Mouse (Mus musculus): Measurements from ENCODE around the gene Olfr145. TPM values are rescaled to one million over a fixed set of nuclear protein-coding genes. Genes with fewer than 3 reads are reported as not detected.
A peak's percentile ranks its signal among the peaks of the same experiment; 100 is the strongest.

Olfr145 gene
- total RNA-seq (2014; fragmentation: Nextera tagmentation) (not detected in 2 replicates), total RNA-seq (2017) (not detected in 2 replicates)

DNA sequence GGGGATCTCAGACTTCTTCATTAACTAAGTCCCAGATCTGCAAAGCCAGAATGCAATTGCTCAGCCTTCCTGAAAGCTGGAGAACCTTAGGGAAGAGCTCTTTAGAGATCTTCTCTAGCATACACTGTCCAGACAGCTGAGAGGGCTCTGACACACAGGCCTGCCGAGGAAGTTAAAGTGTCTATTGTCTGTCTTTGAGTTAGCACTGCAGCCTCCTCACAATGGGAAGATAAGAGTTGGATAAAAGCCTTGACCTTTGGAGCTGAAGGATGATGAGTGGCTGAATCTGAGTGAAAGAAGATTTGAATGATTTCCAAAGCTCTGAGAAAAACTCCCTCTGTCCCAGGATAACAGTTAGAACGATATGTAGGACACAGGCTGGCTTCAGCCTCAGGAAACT, at the start of gene Olfr145:
Olfr145 (plus strand) TSS at position 64 of the 400 bp plus-strand sequence.
- no peak for ATAC-seq (replicated peaks; ENCODE audit: low FRiP score, low TSS enrichment, poor library complexity, severe bottlenecking)

DNA sequence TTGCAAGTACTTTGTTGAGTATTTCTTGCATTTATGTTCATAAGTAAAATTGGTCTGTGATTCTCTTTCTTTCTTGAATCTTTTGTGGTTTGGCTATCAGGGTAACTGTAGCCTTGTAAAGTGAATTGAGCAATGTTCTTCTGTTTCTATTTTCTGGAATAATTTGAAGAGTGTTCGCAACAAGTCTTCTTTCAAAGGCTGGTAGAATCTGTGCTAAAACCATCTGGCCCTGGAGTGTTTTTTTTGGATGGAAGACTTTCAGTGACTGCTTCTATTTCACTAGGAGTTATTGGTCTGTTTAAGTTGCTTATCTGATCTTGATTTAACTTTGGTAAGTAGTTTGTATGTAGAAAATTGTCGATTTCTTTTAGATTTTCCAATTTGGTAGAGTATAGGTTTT, 47.3 kb upstream of the Olfr145 start:
- no peak for ATAC-seq (replicated peaks; ENCODE audit: low FRiP score, low TSS enrichment, poor library complexity, severe bottlenecking)

DNA sequence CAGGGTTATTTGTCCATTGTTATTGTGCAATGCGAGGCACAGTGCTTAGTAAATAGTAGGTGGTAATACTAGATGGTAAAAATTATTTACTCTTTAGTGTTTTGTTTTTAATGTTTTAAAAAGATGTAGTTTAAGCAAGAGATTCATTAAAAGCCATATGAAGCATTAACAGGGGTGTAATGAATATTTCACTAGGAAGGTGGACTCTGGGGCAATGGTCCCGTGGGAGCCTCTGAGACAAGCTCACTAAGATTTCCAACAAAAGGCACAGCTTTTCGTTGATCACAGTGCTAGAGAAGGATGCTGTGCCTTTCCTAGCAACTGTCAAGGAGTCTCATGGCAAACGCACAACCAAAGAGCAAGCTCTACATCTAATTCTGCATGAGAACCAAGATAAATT, 42.6 kb upstream of the Olfr145 start, which contains the start of gene Olfr877:
Olfr877 (plus strand) TSS at position 301 of the 400 bp plus-strand sequence.
- ATAC-seq (replicated peaks; ENCODE audit: low FRiP score, low TSS enrichment, poor library complexity, severe bottlenecking): no peak

DNA sequence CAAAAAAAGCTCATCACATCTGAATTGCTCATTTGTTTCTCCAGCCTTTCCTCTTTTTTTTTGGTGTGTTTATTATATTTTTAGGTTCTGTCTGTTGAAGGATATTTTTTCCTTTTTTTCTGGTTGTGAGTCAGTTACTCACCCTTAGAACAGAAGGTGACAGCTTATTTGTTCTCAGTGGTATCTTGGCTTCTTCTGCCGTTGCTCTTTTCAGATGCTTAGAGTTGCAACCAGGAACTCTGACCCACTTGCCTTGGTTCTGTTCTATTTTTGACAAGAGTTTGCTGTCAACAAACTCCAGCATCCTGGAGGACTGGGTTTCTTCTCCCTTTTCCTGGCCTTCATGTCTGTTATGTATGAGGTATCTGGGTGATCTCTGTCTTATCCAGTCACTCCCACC, 33.2 kb upstream of the Olfr145 start:
- ATAC-seq (replicated peaks; ENCODE audit: low FRiP score, low TSS enrichment, poor library complexity, severe bottlenecking): no peak

DNA sequence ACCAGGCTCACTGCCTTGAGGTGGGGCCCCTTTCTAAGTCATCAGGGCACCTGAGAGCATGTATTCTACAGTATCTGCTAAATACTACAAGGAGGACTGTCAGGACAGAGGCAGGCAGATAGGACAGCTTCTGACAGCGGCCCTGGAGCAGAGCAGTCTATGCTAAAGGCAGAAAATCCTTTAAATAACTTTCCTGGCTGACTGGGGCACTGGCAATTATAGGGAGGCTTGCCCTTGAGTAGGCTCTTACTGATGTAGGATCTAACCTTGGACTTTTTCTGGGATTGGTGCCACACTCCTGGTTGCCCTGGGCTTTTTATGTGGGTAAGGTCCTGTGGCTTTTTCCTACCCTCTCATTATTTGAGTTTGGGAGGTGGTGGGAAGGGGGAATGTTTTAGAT, 26.3 kb upstream of the Olfr145 start:
- no peak for ATAC-seq (replicated peaks; ENCODE audit: low FRiP score, low TSS enrichment, poor library complexity, severe bottlenecking)

DNA sequence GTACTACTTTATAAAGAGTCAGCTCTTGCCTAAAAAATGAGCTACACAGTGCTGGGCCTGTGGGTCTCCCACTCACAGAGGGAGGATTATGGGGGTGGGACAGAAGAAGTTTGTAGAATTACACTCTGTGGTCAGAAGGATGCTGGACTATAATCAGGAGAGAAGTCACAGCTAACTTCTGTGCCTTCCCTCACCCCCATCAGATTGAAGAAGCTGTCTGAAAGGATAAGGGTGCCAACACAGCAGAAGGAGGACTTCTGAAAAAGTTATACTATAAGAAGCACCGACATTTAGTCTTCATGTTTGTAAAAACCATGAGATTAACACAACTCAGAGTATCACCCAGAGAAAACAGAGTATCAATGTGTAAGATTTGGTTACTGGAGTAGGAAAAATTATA, 25.4 kb upstream of the Olfr145 start:
- ATAC-seq (replicated peaks; ENCODE audit: low FRiP score, low TSS enrichment, poor library complexity, severe bottlenecking): no peak

DNA sequence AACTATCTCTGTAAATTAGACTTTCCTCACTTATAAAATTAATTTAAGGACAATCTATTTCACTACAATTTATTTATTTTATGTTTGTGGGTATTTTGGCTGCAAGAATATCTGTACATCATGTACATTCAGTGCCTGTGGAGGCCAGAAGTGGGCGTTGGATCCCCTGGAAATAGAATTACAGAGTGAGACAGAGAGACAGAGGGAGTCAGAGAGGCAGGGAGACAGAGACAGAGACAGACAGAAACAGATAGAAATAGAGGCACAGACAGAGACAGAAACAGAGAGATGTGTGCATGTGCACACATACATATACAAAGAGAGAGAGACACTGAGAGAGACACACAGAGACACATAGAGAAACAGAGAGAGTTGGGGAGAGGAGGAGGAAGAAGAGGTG, 25.0 kb upstream of the Olfr145 start:
- no peak for ATAC-seq (replicated peaks; ENCODE audit: low FRiP score, low TSS enrichment, poor library complexity, severe bottlenecking)

DNA sequence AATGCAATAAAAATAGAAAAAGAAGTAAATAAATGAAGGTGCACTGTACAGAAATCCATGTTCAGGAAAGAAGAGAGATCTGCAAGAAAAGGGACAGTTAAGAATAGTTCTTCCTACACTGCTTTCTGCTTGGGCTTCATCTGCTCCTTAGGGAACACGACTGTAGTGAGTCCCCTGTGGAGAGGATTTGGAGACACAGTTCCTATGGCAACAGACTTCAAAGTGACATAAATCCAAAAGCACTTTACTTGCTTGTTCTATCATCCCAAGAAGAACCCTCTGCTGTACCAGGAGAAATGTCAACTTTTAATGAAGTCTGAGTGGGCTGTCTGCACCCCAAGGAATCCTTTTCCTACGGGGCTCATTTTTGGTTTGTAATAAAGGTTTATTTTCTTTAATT, 5.6 kb upstream of the Olfr145 start:
- no peak for ATAC-seq (replicated peaks; ENCODE audit: low FRiP score, low TSS enrichment, poor library complexity, severe bottlenecking)

DNA sequence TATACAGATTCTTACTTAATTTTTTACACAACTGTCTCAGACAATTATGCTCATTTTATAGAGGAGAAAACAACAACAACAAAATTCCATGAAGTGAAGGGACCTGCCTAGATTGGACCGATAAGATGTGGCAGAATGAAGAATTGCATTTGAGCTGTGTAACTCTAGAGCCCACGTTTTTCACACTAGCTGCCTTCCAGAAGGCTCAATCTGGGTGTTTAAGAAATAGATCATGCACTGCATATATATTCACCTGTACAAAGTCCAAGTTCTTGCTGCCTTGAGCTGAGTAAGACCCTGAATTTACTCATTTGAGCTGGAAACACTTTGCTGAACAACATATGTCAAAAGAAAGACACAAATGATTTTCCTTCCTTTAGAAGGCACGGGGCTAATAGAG, 9.0 kb downstream of the Olfr145 start:
- ATAC-seq (replicated peaks; ENCODE audit: low FRiP score, low TSS enrichment, poor library complexity, severe bottlenecking): no peak

DNA sequence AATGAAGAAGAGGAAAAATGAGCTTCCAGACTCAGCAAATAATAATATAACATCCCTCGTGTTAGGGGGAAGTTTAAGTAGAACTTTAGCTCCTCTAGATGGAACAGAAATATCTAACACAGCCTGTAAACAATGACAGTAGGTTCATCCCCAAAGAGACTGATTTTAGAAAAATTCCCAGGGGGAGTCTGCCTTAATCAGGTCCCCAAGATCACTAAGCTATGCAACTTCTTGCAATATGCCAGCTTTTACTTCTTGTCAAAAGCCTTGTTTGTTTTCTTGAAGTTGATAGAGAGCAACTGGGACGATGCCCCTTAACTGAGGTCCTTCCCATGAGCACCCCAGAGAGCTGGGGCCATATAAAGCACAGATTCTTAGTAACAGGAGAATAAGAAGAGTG, 21.0 kb downstream of the Olfr145 start, which contains the start of gene Olfr878:
Olfr878 (plus strand) TSS at position 301 of the 400 bp plus-strand sequence.
- ATAC-seq (replicated peaks; ENCODE audit: low FRiP score, low TSS enrichment, poor library complexity, severe bottlenecking): no peak

DNA sequence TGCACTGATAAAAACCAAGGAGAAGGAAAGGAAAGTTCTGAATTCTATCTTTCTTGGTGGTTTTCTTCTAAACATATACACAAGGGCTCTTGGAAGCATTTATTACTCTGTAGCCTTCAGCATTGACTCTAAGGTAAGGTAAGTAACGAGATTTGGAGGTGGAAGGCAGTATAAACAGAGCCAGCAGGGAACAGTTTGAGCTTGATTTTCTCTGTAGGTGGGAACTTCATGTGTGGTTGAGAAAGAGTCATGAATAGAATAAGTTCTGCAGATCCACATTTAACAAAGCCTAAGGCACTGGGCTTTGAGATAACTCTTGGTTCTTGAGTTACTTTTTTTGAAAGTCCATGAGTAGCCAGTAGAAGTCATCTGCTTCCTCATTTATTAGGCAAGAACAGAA, 21.5 kb downstream of the Olfr145 start:
- no peak for ATAC-seq (replicated peaks; ENCODE audit: low FRiP score, low TSS enrichment, poor library complexity, severe bottlenecking)

DNA sequence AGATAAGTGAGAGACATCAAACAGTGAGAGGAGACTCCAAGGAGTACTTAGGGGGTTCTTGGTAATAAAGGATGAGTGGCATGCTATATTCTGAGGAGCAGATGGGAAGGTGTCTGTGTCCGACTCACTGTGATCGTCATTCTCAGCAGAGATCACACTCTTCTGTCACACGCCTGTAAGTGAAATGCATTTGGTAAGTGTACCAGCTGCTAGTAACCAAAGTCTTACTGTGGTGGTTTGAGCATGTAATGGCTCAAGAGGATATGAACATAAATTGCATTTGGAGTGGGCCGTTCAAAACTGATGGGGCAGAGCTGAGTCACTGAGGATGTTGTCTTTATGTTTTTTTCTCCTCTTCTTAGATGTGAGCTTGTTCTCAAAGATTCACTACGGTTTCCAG, 27.7 kb downstream of the Olfr145 start:
- ATAC-seq (replicated peaks; ENCODE audit: low FRiP score, low TSS enrichment, poor library complexity, severe bottlenecking): no peak

DNA sequence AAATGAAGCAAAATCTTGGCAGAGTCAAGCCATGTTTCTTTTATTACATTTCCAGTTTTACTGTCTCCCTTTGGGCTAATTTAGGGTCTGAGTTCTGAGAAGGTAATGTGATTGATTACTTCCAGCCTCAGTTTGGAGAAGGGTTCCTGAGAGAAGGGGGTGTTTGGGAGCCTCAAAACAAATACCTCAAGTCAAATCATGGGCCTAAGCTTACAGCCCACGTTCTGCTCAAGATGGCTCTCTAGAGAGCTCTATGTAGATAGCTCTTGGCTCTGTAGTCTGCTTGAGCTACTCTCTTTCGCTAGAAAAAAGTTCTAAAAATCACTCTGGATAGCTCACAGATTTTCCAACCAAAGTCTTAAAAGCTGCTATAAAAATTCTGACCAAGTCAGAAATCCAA, 28.9 kb downstream of the Olfr145 start:
- ATAC-seq (replicated peaks; ENCODE audit: low FRiP score, low TSS enrichment, poor library complexity, severe bottlenecking): no peak

DNA sequence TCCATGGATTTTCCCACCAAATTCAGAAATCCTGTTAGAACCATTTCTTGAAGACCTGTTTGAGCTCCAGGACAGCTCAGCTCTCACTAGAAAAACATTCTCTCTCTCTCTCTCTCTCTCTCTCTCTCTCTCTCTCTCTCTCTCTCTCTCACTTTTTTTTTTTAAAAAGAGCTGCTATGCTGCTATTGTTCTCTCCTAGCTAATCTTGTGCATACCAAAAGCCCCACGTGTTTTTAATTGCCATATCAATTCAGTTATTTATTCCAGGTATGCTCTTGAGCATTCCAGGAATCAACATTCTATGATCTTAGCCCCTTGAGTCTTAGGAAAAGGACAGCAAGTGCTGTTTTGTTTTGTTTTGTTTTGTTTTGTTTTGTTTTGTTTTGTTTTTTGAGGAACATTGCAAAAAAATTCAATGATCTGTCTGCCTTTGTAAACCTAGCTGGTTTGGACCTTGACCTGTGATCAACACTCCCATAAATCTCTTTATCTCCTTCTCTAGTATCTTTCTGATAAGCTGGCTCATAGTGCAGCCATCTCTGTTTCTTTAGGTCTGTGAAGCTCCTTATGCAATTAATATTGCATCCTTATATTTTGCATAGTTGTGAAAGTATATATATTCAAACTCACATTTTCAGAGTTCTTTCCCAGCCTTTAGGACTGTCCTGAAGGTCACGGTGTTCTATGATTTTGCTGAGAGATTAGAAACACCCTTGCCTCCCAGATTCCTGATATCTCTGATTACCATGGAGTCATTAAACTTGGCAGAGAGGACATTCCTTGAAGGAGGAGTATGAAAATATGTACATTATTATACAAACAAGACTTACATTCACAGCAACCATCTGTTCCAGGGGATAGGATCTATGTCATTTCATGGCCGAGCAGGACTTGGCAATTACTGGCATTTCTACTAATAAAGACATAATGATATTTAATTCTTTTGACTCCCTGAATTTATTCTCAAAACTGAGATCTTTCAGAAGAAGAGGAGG, 29.8 kb downstream of the Olfr145 start:
- ATAC-seq (replicated peaks; ENCODE audit: low FRiP score, low TSS enrichment, poor library complexity, severe bottlenecking): no peak

DNA sequence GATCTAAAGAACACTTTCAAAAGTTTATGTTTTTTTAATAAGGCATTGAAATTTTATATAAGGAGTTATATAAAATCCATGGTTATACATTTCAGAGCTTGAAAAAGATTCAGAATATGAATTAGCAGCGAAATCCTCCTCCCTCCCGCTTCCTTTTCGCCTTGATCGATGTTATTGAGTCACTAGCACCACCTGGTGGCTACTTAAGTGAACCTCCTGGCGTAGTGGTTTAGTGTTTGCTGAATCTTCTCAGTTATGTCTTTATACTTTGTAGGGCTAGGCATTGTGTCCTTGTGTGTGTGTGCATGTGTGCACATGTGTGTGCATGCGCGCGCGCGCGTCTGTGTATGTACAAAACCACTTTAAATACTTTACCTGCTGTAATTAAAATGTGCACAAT, 36.0 kb downstream of the Olfr145 start:
- ATAC-seq (replicated peaks; ENCODE audit: low FRiP score, low TSS enrichment, poor library complexity, severe bottlenecking): peak; percentile 88

DNA sequence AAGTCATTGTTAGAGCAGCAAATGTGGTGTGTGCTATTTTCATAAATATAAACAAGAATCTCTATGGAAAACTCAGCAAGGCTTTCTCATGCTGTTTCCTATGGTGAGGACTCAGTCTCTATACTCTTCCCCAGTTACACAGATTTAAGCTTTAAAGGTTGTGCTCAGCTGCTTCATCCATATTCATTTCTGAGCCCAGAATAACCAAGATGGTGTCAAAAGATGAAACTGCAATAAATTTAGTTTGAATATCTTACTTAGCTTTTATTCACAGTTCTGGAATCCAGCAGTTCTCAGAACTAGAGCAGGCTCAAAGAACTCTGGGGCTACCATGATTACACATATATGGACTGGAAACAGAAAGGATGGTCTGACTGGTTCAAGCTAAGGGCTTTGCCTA, 37.6 kb downstream of the Olfr145 start:
- ATAC-seq (replicated peaks; ENCODE audit: low FRiP score, low TSS enrichment, poor library complexity, severe bottlenecking): no peak

DNA sequence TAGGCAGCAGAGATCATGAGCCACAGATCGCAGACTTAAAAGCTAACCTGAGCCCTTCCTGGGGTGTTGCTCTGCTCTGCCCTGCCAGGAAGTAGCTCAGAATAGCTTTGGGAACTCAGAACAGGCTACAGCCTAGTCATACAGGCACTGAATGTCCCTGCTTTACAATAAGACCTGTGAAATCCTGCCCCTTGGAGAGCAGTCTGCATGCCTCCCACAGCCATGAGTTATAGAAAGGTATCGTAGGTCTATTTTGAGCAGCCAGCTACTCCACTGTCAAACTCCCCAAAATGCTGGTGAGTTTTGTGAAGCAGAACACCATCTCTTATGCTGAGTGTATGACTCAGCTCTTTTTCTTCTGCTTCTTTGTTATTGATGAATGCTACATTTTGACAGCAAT, 44.6 kb downstream of the Olfr145 start:
- ATAC-seq (replicated peaks; ENCODE audit: low FRiP score, low TSS enrichment, poor library complexity, severe bottlenecking): no peak

Data from megakaryocyte-erythroid progenitor cell, adult 5-6 weeks (primary cell).